Mouse (Mus musculus): ENCODE results near the gene Rabepk. TPM values are rescaled to one million over a fixed set of nuclear protein-coding genes. Genes with fewer than 3 reads are reported as not detected.
A peak's percentile ranks its signal among the peaks of the same experiment; 100 is the strongest.

The Rabepk gene
- polyA plus RNA-seq, 1 experiment: 431 TPM

GRCm38 (mm10) chr2:34754551-34755358, 45.0 kb downstream of the Rabepk start, which contains the start of gene Gapvd1:
Gapvd1 (minus strand) TSS chr2:34755232.
- Histone ChIP-seq H3K27me3 (ENCODE audit: control insufficient read depth, insufficient read depth, low read length) (no peaks in the 10 kb centered on the region), H3K4me3 (ENCODE audit: control insufficient read depth, low read depth, low read length) (peak within 1 kb of the TSS; percentile 99), H3K27ac (ENCODE audit: control insufficient read depth, insufficient read depth, low read depth, low read length) (peak within 1 kb of the TSS; percentile 94), H3K4me1 (ENCODE audit: control insufficient read depth, insufficient read depth, low read length) (peaks cover 3% of the 10 kb centered on the region; the same call in 1 of the 2 replicates), H3K36me3 (ENCODE audit: control insufficient read depth, insufficient read depth, low read length) (no peaks in the 10 kb centered on the region)
- no peak for TF ChIP-seq POLR2A (IDR thresholded peaks at IDR 0.05; ENCODE audit: control insufficient read depth, low read depth, low read length)
- no peak for TF ChIP-seq CTCF (IDR thresholded peaks at IDR 0.05; ENCODE audit: control insufficient read depth, insufficient read depth, insufficient replicate concordance, low read depth, low read length)

GRCm38 (mm10) chr2:34753811-34754550, 45.7 kb downstream of the Rabepk start:
- TF ChIP-seq POLR2A (IDR thresholded peaks at IDR 0.05; ENCODE audit: control insufficient read depth, low read depth, low read length) (peak; percentile 78), CTCF (IDR thresholded peaks at IDR 0.05; ENCODE audit: control insufficient read depth, insufficient read depth, insufficient replicate concordance, low read depth, low read length) (no peak)
- Histone ChIP-seq H3K27me3 (ENCODE audit: control insufficient read depth, insufficient read depth, low read length) (no peaks in the 10 kb centered on the region), H3K36me3 (ENCODE audit: control insufficient read depth, insufficient read depth, low read length) (no peaks in the 10 kb centered on the region), H3K4me3 (ENCODE audit: control insufficient read depth, low read depth, low read length) (peak overlapping the region; percentile 99), H3K4me1 (ENCODE audit: control insufficient read depth, insufficient read depth, low read length) (peaks cover 3% of the 10 kb centered on the region; the same call in 1 of the 2 replicates), H3K27ac (ENCODE audit: control insufficient read depth, insufficient read depth, low read depth, low read length) (peak overlapping the region; percentile 94)

- Histone ChIP-seq H3K36me3 (ENCODE audit: control insufficient read depth, insufficient read depth, low read length) (no peaks in the 10 kb centered on the region), H3K4me3 (ENCODE audit: control insufficient read depth, low read depth, low read length) (no peak overlapping the region), H3K4me1 (ENCODE audit: control insufficient read depth, insufficient read depth, low read length) (peaks cover 3% of the 10 kb centered on the region; the same call in 1 of the 2 replicates), H3K27ac (ENCODE audit: control insufficient read depth, insufficient read depth, low read depth, low read length) (no peak overlapping the region), H3K27me3 (ENCODE audit: control insufficient read depth, insufficient read depth, low read length) (no peaks in the 10 kb centered on the region)
- TF ChIP-seq POLR2A (IDR thresholded peaks at IDR 0.05; ENCODE audit: control insufficient read depth, low read depth, low read length) (no peak), CTCF (IDR thresholded peaks at IDR 0.05; ENCODE audit: control insufficient read depth, insufficient read depth, insufficient replicate concordance, low read depth, low read length) (no peak)
These were observed 49.5 kb downstream of the Rabepk start for GRCm38 (mm10) chr2:34750245-34750644.

- no peak overlapping the region for H3K4me3 ChIP-seq (ENCODE audit: control insufficient read depth, low read depth, low read length)
- H3K27me3 ChIP-seq (ENCODE audit: control insufficient read depth, insufficient read depth, low read length): no peaks in the 10 kb centered on the region
- H3K4me1 ChIP-seq (ENCODE audit: control insufficient read depth, insufficient read depth, low read length): peaks cover 1% of the 10 kb centered on the region; the same call in 1 of the 2 replicates
- no peaks in the 10 kb centered on the region for H3K36me3 ChIP-seq (ENCODE audit: control insufficient read depth, insufficient read depth, low read length)
- TF ChIP-seq POLR2A (IDR thresholded peaks at IDR 0.05; ENCODE audit: control insufficient read depth, low read depth, low read length) (no peak), CTCF (IDR thresholded peaks at IDR 0.05; ENCODE audit: control insufficient read depth, insufficient read depth, insufficient replicate concordance, low read depth, low read length) (no peak)
- no peak overlapping the region for H3K27ac ChIP-seq (ENCODE audit: control insufficient read depth, insufficient read depth, low read depth, low read length)
These were observed 51.2 kb downstream of the Rabepk start for GRCm38 (mm10) chr2:34748479-34748878.

GRCm38 (mm10) chr2:34745673-34746072, 54.0 kb downstream of the Rabepk start:
- no peaks in the 10 kb centered on the region for H3K4me1 ChIP-seq (ENCODE audit: control insufficient read depth, insufficient read depth, low read length)
- no peaks in the 10 kb centered on the region for H3K27me3 ChIP-seq (ENCODE audit: control insufficient read depth, insufficient read depth, low read length)
- H3K36me3 ChIP-seq (ENCODE audit: control insufficient read depth, insufficient read depth, low read length): no peaks in the 10 kb centered on the region
- no peak overlapping the region for H3K4me3 ChIP-seq (ENCODE audit: control insufficient read depth, low read depth, low read length)
- no peak overlapping the region for H3K27ac ChIP-seq (ENCODE audit: control insufficient read depth, insufficient read depth, low read depth, low read length)
- TF ChIP-seq CTCF (IDR thresholded peaks at IDR 0.05; ENCODE audit: control insufficient read depth, insufficient read depth, insufficient replicate concordance, low read depth, low read length) (no peak), POLR2A (IDR thresholded peaks at IDR 0.05; ENCODE audit: control insufficient read depth, low read depth, low read length) (no peak)

GRCm38 (mm10) chr2:34744476-34744875, 55.2 kb downstream of the Rabepk start:
- H3K36me3 ChIP-seq (ENCODE audit: control insufficient read depth, insufficient read depth, low read length): no peaks in the 10 kb centered on the region
- H3K27ac ChIP-seq (ENCODE audit: control insufficient read depth, insufficient read depth, low read depth, low read length): no peak overlapping the region
- no peak for TF ChIP-seq CTCF (IDR thresholded peaks at IDR 0.05; ENCODE audit: control insufficient read depth, insufficient read depth, insufficient replicate concordance, low read depth, low read length)
- no peak for TF ChIP-seq POLR2A (IDR thresholded peaks at IDR 0.05; ENCODE audit: control insufficient read depth, low read depth, low read length)
- H3K4me3 ChIP-seq (ENCODE audit: control insufficient read depth, low read depth, low read length): no peak overlapping the region
- no peaks in the 10 kb centered on the region for H3K4me1 ChIP-seq (ENCODE audit: control insufficient read depth, insufficient read depth, low read length)
- H3K27me3 ChIP-seq (ENCODE audit: control insufficient read depth, insufficient read depth, low read length): no peaks in the 10 kb centered on the region

GRCm38 (mm10) chr2:34742675-34743074, 57.0 kb downstream of the Rabepk start:
- H3K27me3 ChIP-seq (ENCODE audit: control insufficient read depth, insufficient read depth, low read length): no peaks in the 10 kb centered on the region
- no peak overlapping the region for H3K4me3 ChIP-seq (ENCODE audit: control insufficient read depth, low read depth, low read length)
- no peak for TF ChIP-seq POLR2A (IDR thresholded peaks at IDR 0.05; ENCODE audit: control insufficient read depth, low read depth, low read length)
- no peak for TF ChIP-seq CTCF (IDR thresholded peaks at IDR 0.05; ENCODE audit: control insufficient read depth, insufficient read depth, insufficient replicate concordance, low read depth, low read length)
- H3K4me1 ChIP-seq (ENCODE audit: control insufficient read depth, insufficient read depth, low read length): no peaks in the 10 kb centered on the region
- no peak overlapping the region for H3K27ac ChIP-seq (ENCODE audit: control insufficient read depth, insufficient read depth, low read depth, low read length)
- H3K36me3 ChIP-seq (ENCODE audit: control insufficient read depth, insufficient read depth, low read length): no peaks in the 10 kb centered on the region
